Mouse (Mus musculus) kidney, postnatal 0 days (tissue): ENCODE data around the gene Capn2. TPM values are rescaled to one million over a fixed set of nuclear protein-coding genes. Genes with fewer than 3 reads are reported as not detected.
A peak's percentile ranks its signal among the peaks of the same experiment; 100 is the strongest.

ENCODE experiments used
- ATAC-seq: fragments of 200-750 bp; cut with Nextera tagmentation; replicated peaks from 2 replicates; pipeline ENCODE4 v1.8.0; 2017; ENCODE audit warnings: low read depth, moderate number of reproducible peaks, moderate TSS enrichment, moderate library complexity; ENCODE audit not compliant: low FRiP score
- DNase-seq: peaks from one replicate; pipeline ENCODE4 v3.0.0-alpha.2; 2016; ENCODE audit warnings: low spot score
- H3K27ac ChIP-seq: fragments of 300-500 bp; sonication (generic); 2 replicates; pipeline ENCODE4 v1.5.1; 2014; ENCODE audit warnings: mild to moderate bottlenecking
- H3K27me3 ChIP-seq: fragments of 300-500 bp; sonication (generic); 2 replicates; pipeline ENCODE4 v1.6.1; 2014; ENCODE audit warnings: low read length, mixed read lengths; ENCODE audit not compliant: insufficient read depth
- H3K36me3 ChIP-seq: fragments of 300-500 bp; sonication (generic); 2 replicates; pipeline ENCODE4 v1.6.1; 2014; ENCODE audit warnings: low read length, mixed read lengths; ENCODE audit not compliant: insufficient read depth
- H3K4me1 ChIP-seq: fragments of 300-500 bp; sonication (generic); replicated peaks from 2 replicates; pipeline ENCODE4 v1.6.1; 2014; ENCODE audit warnings: antibody characterized with exemption, low read length, mixed read lengths; ENCODE audit not compliant: insufficient read depth
- H3K4me2 ChIP-seq: fragments of 300-500 bp; sonication (generic); 2 replicates; pipeline ENCODE4 v1.6.1; 2014; ENCODE audit warnings: mild to moderate bottlenecking, low read length, moderate library complexity, mixed read lengths
- H3K4me3 ChIP-seq: fragments of 300-500 bp; sonication (generic); replicated peaks from 2 replicates; pipeline ENCODE4 v1.5.1; 2014; ENCODE audit warnings: low read depth, low read length
- H3K9ac ChIP-seq: fragments of 300-500 bp; sonication (generic); 2 replicates; pipeline ENCODE4 v1.6.1; 2014; ENCODE audit warnings: low read depth, low read length
- H3K9me3 ChIP-seq: fragments of 300-500 bp; sonication (generic); replicated peaks from 2 replicates; pipeline ENCODE4 v1.6.1; 2016; ENCODE audit warnings: low read length, inconsistent platforms, mixed read lengths
- CTCF ChIP-seq: IDR thresholded peaks from 2 replicates; pipeline ENCODE4 v1.5.1; 2016; ENCODE audit warnings: antibody characterized with exemption, low read depth, mild to moderate bottlenecking, moderate library complexity
- WGBS: fragments of 180-500 bp; shearing (Covaris S2); extraction: QIAGEN DNeasy Blood & Tissue Kit; methylation state at CpG from one replicate; pipeline ENCODE4 v1.1.7; 2014; 5-methylcytosine and 5-hydroxymethylcytosine counted together
- polyA plus RNA-seq: library from polyadenylated mRNA; unstranded; fragments of >200 nt; fragmentation: Nextera tagmentation; extraction: Ambion mirVana; gene quantifications from 2 replicates; pipeline ENCODE4 v1.2.1, GENCODE M21; 2015

The Capn2 gene
- polyA plus RNA-seq, 1 experiment from 2014 or later: 95.1 TPM

- H3K27me3 ChIP-seq: no peaks in the 10 kb centered on the region
- no peak overlapping the region for H3K4me2 ChIP-seq
- DNase-seq (no peak), ATAC-seq (no peak)
- peaks cover 18% of the 10 kb centered on the region for H3K4me1 ChIP-seq
- no peak overlapping the region for H3K9ac ChIP-seq
- no peak overlapping the region for H3K27ac ChIP-seq
- no peaks in the 10 kb centered on the region for H3K9me3 ChIP-seq
- H3K4me3 ChIP-seq: no peak overlapping the region
- peaks cover 29% of the 10 kb centered on the region for H3K36me3 ChIP-seq
- no peak for TF ChIP-seq CTCF
- WGBS: 74% methylated on average over 3 of the region's 3 CpGs
Observed at GRCm38 (mm10) chr1:182429826-182430225, 87.6 kb downstream of the Capn2 start.

GRCm38 (mm10) chr1:182427426-182427825 is 90.0 kb downstream of the Capn2 start:
- peak; percentile 46 for DNase-seq
- 78% methylated on average over 1 of the region's 1 CpGs for WGBS
- Histone ChIP-seq H3K4me1 (peaks cover 18% of the 10 kb centered on the region), H3K4me3 (no peak overlapping the region), H3K4me2 (no peak overlapping the region), H3K36me3 (peaks cover 21% of the 10 kb centered on the region; the same call in 1 of the 2 replicates), H3K9me3 (no peaks in the 10 kb centered on the region), H3K9ac (no peak overlapping the region), H3K27ac (no peak overlapping the region), H3K27me3 (no peaks in the 10 kb centered on the region)
- no peak for TF ChIP-seq CTCF
- no peak for ATAC-seq

GRCm38 (mm10) chr1:182426444-182426843 is 91.0 kb downstream of the Capn2 start:
- ATAC-seq (no peak), DNase-seq (no peak)
- peaks cover 18% of the 10 kb centered on the region for H3K4me1 ChIP-seq
- no peak overlapping the region for H3K4me2 ChIP-seq
- H3K27ac ChIP-seq: peak overlapping the region; percentile 36
- H3K27me3 ChIP-seq: no peaks in the 10 kb centered on the region
- 34% methylated on average over 2 of the region's 2 CpGs for WGBS
- no peaks in the 10 kb centered on the region for H3K9me3 ChIP-seq
- TF ChIP-seq CTCF: no peak
- no peak overlapping the region for H3K9ac ChIP-seq
- H3K4me3 ChIP-seq: no peak overlapping the region
- 0 out of 2 replicates have a peak, but pooled peaks cover 12% of the 10 kb centered on the region for H3K36me3 ChIP-seq

GRCm38 (mm10) chr1:182425176-182425575 is 92.2 kb downstream of the Capn2 start:
- Histone ChIP-seq H3K4me2 (no peak overlapping the region), H3K4me1 (peaks cover 21% of the 10 kb centered on the region), H3K9me3 (no peaks in the 10 kb centered on the region), H3K27ac (no peak overlapping the region), H3K27me3 (no peaks in the 10 kb centered on the region), H3K9ac (no peak overlapping the region), H3K36me3 (0 out of 2 replicates have a peak, but pooled peaks cover 4% of the 10 kb centered on the region), H3K4me3 (no peak overlapping the region)
- WGBS: 70% methylated on average over 3 of the region's 3 CpGs
- DNase-seq (no peak), ATAC-seq (no peak)
- no peak for TF ChIP-seq CTCF

GRCm38 (mm10) chr1:182424274-182424673 is 93.1 kb downstream of the Capn2 start:
- H3K9me3 ChIP-seq: no peaks in the 10 kb centered on the region
- H3K4me3 ChIP-seq: no peak overlapping the region
- no peak for TF ChIP-seq CTCF
- WGBS: 59% methylated on average over 2 of the region's 2 CpGs
- DNase-seq: peak; percentile 28
- ATAC-seq: no peak
- no peak overlapping the region for H3K4me2 ChIP-seq
- 0 out of 2 replicates have a peak, but pooled peaks cover 1% of the 10 kb centered on the region for H3K36me3 ChIP-seq
- H3K27ac ChIP-seq: no peak overlapping the region
- H3K27me3 ChIP-seq: no peaks in the 10 kb centered on the region
- H3K9ac ChIP-seq: no peak overlapping the region
- H3K4me1 ChIP-seq: peaks cover 21% of the 10 kb centered on the region

- no peak for DNase-seq
- Histone ChIP-seq H3K4me3 (no peak overlapping the region), H3K9ac (no peak overlapping the region), H3K4me2 (no peak overlapping the region), H3K36me3 (no peaks in the 10 kb centered on the region), H3K27ac (no peak overlapping the region), H3K27me3 (no peaks in the 10 kb centered on the region), H3K4me1 (0 out of 2 replicates have a peak, but pooled peaks cover 4% of the 10 kb centered on the region), H3K9me3 (no peaks in the 10 kb centered on the region)
- no peak for TF ChIP-seq CTCF
- WGBS: 72% methylated on average over 3 of the region's 3 CpGs
- ATAC-seq: no peak
Observed at GRCm38 (mm10) chr1:182419481-182419880, 97.9 kb downstream of the Capn2 start.

Other genes with a start within 250 kb of the Capn2 start
- 169 and 179 TPM in 2 replicates for gene Degs1, start 234.8 kb downstream of the Capn2 start, polyA plus RNA-seq
- gene Fbxo28, start 176.0 kb downstream of the Capn2 start, polyA plus RNA-seq: 17.1 and 17.8 TPM in 2 replicates
- 26.1 and 26.7 TPM in 2 replicates for gene Trp53bp2, start 108.4 kb downstream of the Capn2 start, polyA plus RNA-seq
- 0.11 and 0.13 TPM in 2 replicates for gene Capn8, start 47.4 kb upstream of the Capn2 start, polyA plus RNA-seq
- gene Ccdc185, start 231.6 kb upstream of the Capn2 start, polyA plus RNA-seq: not detected in 2 replicates
- gene Susd4, start 246.3 kb upstream of the Capn2 start, polyA plus RNA-seq: 26.0 and 27.4 TPM in 2 replicates